Mouse (Mus musculus) kidney, adult 2 months (tissue): Measurements from ENCODE around the gene Dusp3.

Experiments
- CTCF ChIP-seq: fragments of 200-500 bp; conservative IDR thresholded peaks from 2 replicates; pipeline ENCODE4 v1.5.1; 2011; ENCODE audit warnings: low read depth, mild to moderate bottlenecking, control low read depth, low read length, moderate library complexity, mixed read lengths; ENCODE audit not compliant: insufficient read depth, insufficient read length
- POLR2A ChIP-seq: fragments of 200-500 bp; IDR thresholded peaks from one replicate; pipeline ENCODE4 v1.6.1; 2011; ENCODE audit warnings: low read depth, low read length, control low read depth

DNA sequence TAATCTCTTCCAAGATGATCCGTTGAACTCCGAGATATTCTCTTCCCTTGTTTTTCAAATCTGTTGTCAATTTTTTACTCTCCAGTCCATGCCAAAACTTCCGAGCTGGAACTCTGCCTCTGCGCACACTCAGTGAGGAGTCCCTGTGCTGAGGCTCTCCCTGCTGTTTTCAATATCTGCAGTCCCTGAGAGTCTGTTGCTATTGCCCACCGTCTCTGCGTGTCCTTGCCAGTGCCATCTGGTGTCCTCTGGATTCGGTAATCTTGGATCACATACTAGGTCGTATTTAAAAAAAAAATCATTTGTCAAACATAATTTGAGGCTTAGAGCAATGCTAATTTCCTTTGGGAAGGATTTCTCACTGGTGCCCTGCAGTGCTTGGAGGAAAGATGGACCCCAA is 48.1 kb upstream of the Dusp3 start:
- TF ChIP-seq CTCF (no peak), POLR2A (no peak)
